Mouse (Mus musculus): ENCODE measurements at regions not wholly inside any gene's neighbourhood (a gene's known extent, or its start where the extent isn't known, plus 50 kb on each side); places are given as distances from the start of the nearest gene placed in this dataset.

DNA sequence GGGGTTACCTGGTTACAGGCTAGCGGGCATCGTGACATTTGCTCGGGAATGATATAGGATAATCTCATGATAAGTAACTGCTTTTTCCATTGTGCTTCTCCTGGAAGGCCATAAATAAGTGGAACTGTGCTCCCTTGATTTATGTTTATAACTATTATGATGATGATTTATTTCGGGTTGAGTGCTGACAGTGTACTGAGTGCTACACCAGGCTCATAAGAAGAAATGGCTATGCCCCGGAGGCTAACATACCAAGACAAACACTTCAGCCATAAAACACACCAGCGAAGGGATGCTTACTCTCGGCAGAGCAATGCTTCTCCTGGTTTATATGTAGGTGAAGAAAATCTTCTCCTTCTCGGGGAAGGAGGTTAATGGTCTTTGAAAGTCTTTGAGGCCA lies 169.2 kb upstream of the Noct start:
- no peak for TF ChIP-seq CTCF (IDR thresholded peaks at IDR 0.05; ENCODE audit: borderline replicate concordance, control insufficient read depth, extremely low read depth, insufficient read depth, low read length, poor library complexity)
- no peak for TF ChIP-seq POLR2A (IDR thresholded peaks at IDR 0.05; ENCODE audit: control insufficient read depth, extremely low read depth, insufficient read depth, low read length, poor library complexity)

Measured in thymus, adult 2 months (tissue).